12 mouse cellular contexts compared by ENCODE assay signal in the genomic region with DNA sequence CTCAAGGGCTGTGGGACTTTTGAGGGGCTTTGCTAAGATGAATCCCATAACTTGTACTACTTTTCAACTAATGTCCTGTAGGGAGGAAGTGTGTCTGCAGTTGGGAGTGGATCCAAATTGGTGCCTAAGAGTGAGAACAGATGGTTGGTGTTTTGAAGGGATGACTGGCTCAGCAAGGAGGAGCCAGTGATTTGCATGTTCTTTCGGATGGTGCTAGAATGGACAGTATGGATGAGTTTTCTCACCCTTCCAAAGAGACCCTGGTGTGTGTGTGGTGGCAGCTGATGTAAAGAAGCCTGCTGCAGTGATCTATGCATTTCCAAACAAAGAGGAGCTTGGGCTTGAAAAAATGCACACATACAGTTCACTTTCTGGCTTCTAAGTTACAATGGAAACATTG. TPM values are rescaled to one million over a fixed set of nuclear protein-coding genes. Genes with fewer than 3 reads are reported as not detected.
DNase-seq lines count a peak whose midpoint lies in the region; ATAC-seq and TF ChIP-seq lines count a peak whose summit lies in the region.
"Had no signal": no experiment of that assay in that cellular context is flagged by ENCODE, and none has a peak within 500 bp of the region (broad histone marks: within the 10 kb centered on the region; RNA-seq: fewer than 3 reads in every experiment).

No protein-coding gene starts in this region.

- peak overlapping the region; percentile 16; the same call in 1 of the 2 replicates for H3K27ac ChIP-seq in stomach, embryonic 15.5 days
- H3K27ac ChIP-seq in stomach, postnatal 0 days (replicated peaks): no peak overlapping the region
- H3K27ac ChIP-seq in layer of hippocampus, adult 2 months: no peak overlapping the region
- no peak overlapping the region for H3K27ac ChIP-seq in midbrain, embryonic 11.5 days (ENCODE audit: low read depth, low read length)
- H3K27ac ChIP-seq: limb, embryonic 13.5 days; macrophage had no signal

- TF ChIP-seq EP300 in stomach, postnatal 0 days (optimal IDR thresholded peaks at IDR 0.05): no peak

- H3K27me3 ChIP-seq in stomach, embryonic 15.5 days (replicated peaks): no peaks in the 10 kb centered on the region
- no peaks in the 10 kb centered on the region for H3K27me3 ChIP-seq in stomach, postnatal 0 days (ENCODE audit: control insufficient read depth, insufficient read depth, low read length)
- H3K27me3 ChIP-seq in midbrain, embryonic 11.5 days (ENCODE audit: control insufficient read depth, insufficient read depth, low read length): no peaks in the 10 kb centered on the region
- H3K27me3 ChIP-seq: limb, embryonic 13.5 days had no signal

- H3K4me1 ChIP-seq in stomach, embryonic 15.5 days: peaks cover 3% of the 10 kb centered on the region; the same call in 1 of the 2 replicates
- no peaks in the 10 kb centered on the region for H3K4me1 ChIP-seq in stomach, postnatal 0 days (replicated peaks; ENCODE audit: control insufficient read depth, insufficient read depth)
- H3K4me1 ChIP-seq in midbrain, embryonic 11.5 days (ENCODE audit: control insufficient read depth, insufficient read depth, low read length): no peaks in the 10 kb centered on the region

- peak; percentile 50 to 57 for DNase-seq in cerebellum, adult 18-20 months
- DNase-seq in cerebellum, adult 8-10 months: no peak
- DNase-seq in kidney, postnatal 14 days: peak; percentile 20
- DNase-seq in kidney, adult 8-10 months: no peak
- no peak for DNase-seq in stomach, postnatal 0 days (ENCODE audit: low spot score)
- no peak for DNase-seq in layer of hippocampus, adult 2 months (ENCODE audit: low spot score in 2 of 2)
- no peak for DNase-seq in midbrain, embryonic 11.5 days (ENCODE audit: low spot score, missing footprints)
- DNase-seq: right cerebral cortex, postnatal 14 days had no signal

- H3K9ac ChIP-seq in stomach, embryonic 15.5 days: no peak overlapping the region
- H3K9ac ChIP-seq in stomach, postnatal 0 days (ENCODE audit: low read length): no peak overlapping the region
- no peak overlapping the region for H3K9ac ChIP-seq in midbrain, embryonic 11.5 days (ENCODE audit: low read length)
- H3K9ac ChIP-seq: limb, embryonic 13.5 days had no signal

- no peaks in the 10 kb centered on the region for H3K9me3 ChIP-seq in stomach, embryonic 15.5 days
- no peaks in the 10 kb centered on the region for H3K9me3 ChIP-seq in stomach, postnatal 0 days (ENCODE audit: control insufficient read depth, low read length)
- H3K9me3 ChIP-seq in midbrain, embryonic 11.5 days (ENCODE audit: control insufficient read depth, low read length): no peaks in the 10 kb centered on the region
- H3K9me3 ChIP-seq: limb, embryonic 13.5 days had no signal

- H3K36me3 ChIP-seq in stomach, embryonic 15.5 days: no peaks in the 10 kb centered on the region
- no peaks in the 10 kb centered on the region for H3K36me3 ChIP-seq in stomach, postnatal 0 days (ENCODE audit: control insufficient read depth, insufficient read depth, low read length)
- no peaks in the 10 kb centered on the region for H3K36me3 ChIP-seq in midbrain, embryonic 11.5 days (ENCODE audit: control insufficient read depth, insufficient read depth, low read length)
- H3K36me3 ChIP-seq: limb, embryonic 13.5 days had no signal

- TF ChIP-seq CTCF in stomach, postnatal 0 days (IDR thresholded peaks at IDR 0.05; ENCODE audit: low read depth): no peak
- no peak for TF ChIP-seq CTCF in layer of hippocampus, adult 2 months (conservative IDR thresholded peaks at IDR 0.05)

- no peak overlapping the region for H3K4me3 ChIP-seq in stomach, embryonic 15.5 days (replicated peaks)
- no peak overlapping the region for H3K4me3 ChIP-seq in stomach, postnatal 0 days (ENCODE audit: low read depth, low read length)
- H3K4me3 ChIP-seq in layer of hippocampus, adult 2 months: no peak overlapping the region
- H3K4me3 ChIP-seq in midbrain, embryonic 11.5 days (ENCODE audit: low read depth, low read length): no peak overlapping the region
- H3K4me3 ChIP-seq: limb, embryonic 13.5 days; myocyte had no signal

- H3K4me2 ChIP-seq in stomach, embryonic 15.5 days: no peak overlapping the region
- H3K4me2 ChIP-seq in stomach, postnatal 0 days (replicated peaks; ENCODE audit: low read depth): no peak overlapping the region
- no peak overlapping the region for H3K4me2 ChIP-seq in midbrain, embryonic 11.5 days
- H3K4me2 ChIP-seq: limb, embryonic 13.5 days had no signal

- ATAC-seq in stomach, embryonic 15.5 days (ENCODE audit: insufficient read depth, low FRiP score, low read depth): no peak
- ATAC-seq in stomach, postnatal 0 days (ENCODE audit: low FRiP score, low TSS enrichment): no peak
- no peak for ATAC-seq in midbrain, embryonic 11.5 days (ENCODE audit: low FRiP score)

- 31% methylated on average over 1 of the region's 1 CpGs for WGBS in stomach, embryonic 15.5 days
- WGBS in stomach, postnatal 0 days: 40% methylated on average over 1 of the region's 1 CpGs
- WGBS in midbrain, embryonic 11.5 days: 62% methylated on average over 1 of the region's 1 CpGs

RNA-seq across cellular contexts. Expression of a gene that starts 22.3 kb away (rescaled TPM):
- polyA plus RNA-seq in stomach, embryonic 15.5 days (2015; fragmentation: Nextera tagmentation; extraction: Ambion mirVana): 70.8 and 82.2 TPM in 2 replicates
- 57.5 and 60.5 TPM in 2 replicates for polyA plus RNA-seq in stomach, postnatal 0 days (2015; fragmentation: Nextera tagmentation; extraction: Ambion mirVana)
- total RNA-seq in layer of hippocampus, adult 2 months (2021): 100 to 1,000 TPM; 202 to 216 TPM
- polyA plus RNA-seq in midbrain, embryonic 11.5 days (2014; fragmentation: Nextera tagmentation; extraction: Ambion mirVana): 84.3 and 94.5 TPM in 2 replicates

RNA-seq across cellular contexts. Expression of a gene that starts 23.2 kb away (rescaled TPM):
- polyA plus RNA-seq in stomach, embryonic 15.5 days (2015; fragmentation: Nextera tagmentation; extraction: Ambion mirVana): 71.9 and 82.5 TPM in 2 replicates
- 34.8 and 35.8 TPM in 2 replicates for polyA plus RNA-seq in stomach, postnatal 0 days (2015; fragmentation: Nextera tagmentation; extraction: Ambion mirVana)
- total RNA-seq in layer of hippocampus, adult 2 months (2021): 10 to 100 TPM; 13.3 to 17.2 TPM
- polyA plus RNA-seq in midbrain, embryonic 11.5 days (2014; fragmentation: Nextera tagmentation; extraction: Ambion mirVana): 20.5 and 21.7 TPM in 2 replicates

Comparison
In these comparisons a context has a peak if more than half of its experiments do, and no peak if none do; other contexts are left out.
1. DNase-seq: peak in cerebellum, adult 18-20 months (2 of 2) and kidney, postnatal 14 days (single experiment); none in cerebellum, adult 8-10 months (single experiment), kidney, adult 8-10 months (0 of 2), stomach, postnatal 0 days (single experiment), layer of hippocampus, adult 2 months (0 of 2) and midbrain, embryonic 11.5 days (single experiment).